Mouse (Mus musculus) liver, adult 2 months (tissue): ENCODE results near the gene Actg2. TPM values are rescaled to one million over a fixed set of nuclear protein-coding genes. Genes with fewer than 3 reads are reported as not detected.

Experiments
- DNase-seq: peaks from one replicate; pipeline ENCODE4 v3.0.0-alpha.2; 2011; ENCODE audit warnings: low read depth, low spot score; ENCODE audit errors: extremely low read depth
- H3K27ac ChIP-seq: fragments of 200-500 bp; replicated peaks from 2 replicates; pipeline ENCODE4 v1.5.1; 2012; ENCODE audit warnings: low read depth, mild to moderate bottlenecking, control low read depth, inconsistent platforms, low read length; ENCODE audit not compliant: insufficient read depth
- H3K27me3 ChIP-seq: fragments of 200-500 bp; 2 replicates; pipeline ENCODE4 v1.6.1; 2012; ENCODE audit warnings: mild to moderate bottlenecking, moderate library complexity, low read length, inconsistent platforms; ENCODE audit not compliant: control insufficient read depth, insufficient read depth
- H3K36me3 ChIP-seq: fragments of 200-500 bp; 2 replicates; pipeline ENCODE4 v1.6.1; 2012; ENCODE audit warnings: low read length, inconsistent platforms; ENCODE audit not compliant: control insufficient read depth, insufficient read depth
- H3K4me1 ChIP-seq: fragments of 200-500 bp; 2 replicates; pipeline ENCODE4 v1.6.1; 2011; ENCODE audit warnings: low read length; ENCODE audit not compliant: control insufficient read depth, insufficient read depth
- H3K4me3 ChIP-seq: fragments of 200-500 bp; 2 replicates; pipeline ENCODE4 v1.5.1; 2011; ENCODE audit warnings: low read depth, mild to moderate bottlenecking, control low read depth, low read length, moderate library complexity; ENCODE audit not compliant: insufficient read depth
- H3K79me2 ChIP-seq: fragments of 200-500 bp; 2 replicates; pipeline ENCODE4 v1.6.1; 2012; ENCODE audit warnings: inconsistent platforms, mild to moderate bottlenecking, low read length, moderate library complexity; ENCODE audit not compliant: control insufficient read depth, insufficient read depth
- H3K9ac ChIP-seq: fragments of 200-500 bp; 2 replicates; pipeline ENCODE4 v1.6.1; 2012; ENCODE audit warnings: low read depth, mild to moderate bottlenecking, control low read depth, inconsistent platforms, low read length
- CTCF ChIP-seq: fragments of 200-500 bp; IDR thresholded peaks from 2 replicates; pipeline ENCODE4 v1.5.1; 2011; ENCODE audit warnings: low read depth, low read length, control low read depth
- POLR2A ChIP-seq: fragments of 200-500 bp; IDR thresholded peaks from 2 replicates; pipeline ENCODE4 v1.6.1; 2011; ENCODE audit warnings: low read length, control low read depth; ENCODE audit not compliant: insufficient read depth; ENCODE audit errors: extremely low read depth
- WGBS: fragments of 180-500 bp; shearing (Covaris S2); methylation state at CpG from one replicate; pipeline ENCODE4 v1.1.7; 2018; 5-methylcytosine and 5-hydroxymethylcytosine counted together
- polyA plus RNA-seq: library from polyadenylated mRNA; depleted of rRNA; stranded (reverse); fragments of >200 nt; gene quantifications from 2 replicates; pipeline ENCODE4 v1.2.3, GENCODE M21; 2012
- total RNA-seq: library from RNA; depleted of rRNA; stranded (reverse); fragments of >200 nt; gene quantifications from 2 replicates; pipeline ENCODE4 v1.2.3, GENCODE M21; 2014

Actg2 gene
- total and polyA plus RNA-seq, 2 experiments, result 0.28 to 1.1 TPM

DNA sequence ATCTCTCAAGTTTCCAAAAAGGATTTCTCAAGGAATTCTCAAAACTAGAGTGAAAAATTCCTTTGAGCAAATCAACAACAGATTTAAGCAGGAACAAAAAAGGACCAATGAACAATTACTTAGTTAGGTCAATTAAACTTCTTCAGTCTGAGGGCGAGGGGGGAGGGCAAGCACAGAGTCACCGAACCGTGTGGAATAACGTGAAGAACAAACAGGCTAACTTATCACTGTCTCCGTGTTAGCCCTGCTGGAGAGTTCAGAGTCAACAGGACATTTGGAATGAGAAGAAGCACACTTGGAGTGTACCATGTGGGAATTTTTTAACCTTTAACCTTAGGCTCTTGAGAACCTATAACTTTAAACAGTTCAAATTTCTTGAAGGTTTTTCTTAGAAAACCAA lies 12.3 kb upstream of the Actg2 start:
- no peaks in the 10 kb centered on the region for H3K4me1 ChIP-seq
- no peaks in the 10 kb centered on the region for H3K79me2 ChIP-seq
- WGBS, result 69% methylated on average over 5 of the region's 5 CpGs
- no peak overlapping the region for H3K27ac ChIP-seq
- no peak overlapping the region for H3K9ac ChIP-seq
- no peak for DNase-seq
- no peak overlapping the region for H3K4me3 ChIP-seq
- H3K36me3 ChIP-seq, result peaks cover 15% of the 10 kb centered on the region
- no peaks in the 10 kb centered on the region for H3K27me3 ChIP-seq
- no peak for TF ChIP-seq POLR2A
- TF ChIP-seq CTCF, result no peak

DNA sequence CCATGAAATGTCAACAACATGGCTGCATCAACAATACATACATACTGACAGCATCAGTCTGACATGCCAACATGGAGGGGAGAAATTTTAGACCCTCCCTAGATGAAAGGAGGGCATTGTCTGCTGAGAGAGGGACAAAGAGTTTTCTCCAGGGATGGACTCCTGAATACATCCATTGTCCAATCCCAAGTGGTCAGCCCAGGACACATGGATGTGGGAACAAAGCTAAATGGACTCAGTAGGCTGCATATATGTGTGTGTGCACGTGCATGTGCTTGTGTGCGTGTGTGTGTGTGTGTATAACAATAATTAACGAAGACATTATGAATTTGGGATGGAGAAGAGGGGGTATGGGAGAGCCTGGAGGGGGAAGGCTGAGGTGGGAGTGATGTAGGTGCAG lies 9.7 kb upstream of the Actg2 start:
- peaks cover 11% of the 10 kb centered on the region for H3K36me3 ChIP-seq
- H3K4me3 ChIP-seq, result no peak overlapping the region
- no peak for DNase-seq
- 94% methylated on average over 3 of the region's 3 CpGs for WGBS
- H3K9ac ChIP-seq, result no peak overlapping the region
- no peak overlapping the region for H3K27ac ChIP-seq
- no peaks in the 10 kb centered on the region for H3K27me3 ChIP-seq
- H3K79me2 ChIP-seq, result no peaks in the 10 kb centered on the region
- TF ChIP-seq CTCF (no peak), POLR2A (no peak)
- no peaks in the 10 kb centered on the region for H3K4me1 ChIP-seq

- Histone ChIP-seq H3K27me3 (no peaks in the 10 kb centered on the region), H3K36me3 (peaks cover 11% of the 10 kb centered on the region), H3K9ac (no peak overlapping the region), H3K27ac (no peak overlapping the region), H3K79me2 (no peaks in the 10 kb centered on the region), H3K4me3 (no peak overlapping the region), H3K4me1 (no peaks in the 10 kb centered on the region)
- WGBS, result 78% methylated on average over 11 of the region's 11 CpGs
- no peak for TF ChIP-seq CTCF
- TF ChIP-seq POLR2A, result no peak
- no peak for DNase-seq
Measured at GRCm38 (mm10) chr6:83541756-83542456, 5.8 kb upstream of the Actg2 start.

DNA sequence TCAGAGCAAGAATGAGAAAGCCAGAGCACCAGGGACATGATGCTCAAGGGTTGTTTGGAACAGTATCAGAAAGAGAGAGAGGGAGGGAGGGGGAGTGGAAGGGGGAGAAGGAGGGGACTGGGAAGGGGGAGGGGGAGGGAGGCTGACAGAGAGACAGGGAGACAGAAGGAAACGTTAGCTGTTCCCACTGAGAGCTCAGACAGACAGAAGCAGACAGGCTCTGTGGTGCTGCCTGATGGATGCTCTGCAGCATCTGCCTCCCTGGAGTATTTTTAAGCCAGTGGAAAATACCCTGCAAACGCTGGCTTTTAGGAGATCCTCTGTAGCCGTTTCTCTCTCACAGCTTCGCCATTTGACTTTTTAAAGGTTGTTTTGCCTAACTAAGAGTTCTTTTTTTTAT lies 4.0 kb upstream of the Actg2 start:
- Histone ChIP-seq H3K79me2 (no peaks in the 10 kb centered on the region), H3K9ac (no peak overlapping the region), H3K27ac (no peak overlapping the region), H3K4me1 (no peaks in the 10 kb centered on the region), H3K27me3 (no peaks in the 10 kb centered on the region), H3K36me3 (peaks cover 7% of the 10 kb centered on the region; the same call in 1 of the 2 replicates), H3K4me3 (no peak overlapping the region)
- 54% methylated on average over 4 of the region's 4 CpGs for WGBS
- no peak for TF ChIP-seq POLR2A
- no peak for TF ChIP-seq CTCF
- DNase-seq, result no peak

DNA sequence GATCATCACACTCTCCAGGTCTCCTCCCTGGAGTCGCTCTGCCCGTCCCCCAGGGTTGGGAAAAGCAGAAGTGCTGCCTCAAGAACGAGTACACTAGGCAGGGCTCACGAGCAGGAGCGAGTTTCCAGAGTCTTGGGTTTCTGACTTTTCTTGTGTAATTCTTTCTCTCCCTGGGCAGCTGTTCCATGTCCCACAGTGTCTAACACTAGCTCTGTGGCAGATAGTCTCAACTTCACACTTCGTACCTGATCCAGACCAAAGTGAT lies 662 bp upstream of the Actg2 start:
- 57% methylated on average over 6 of the region's 6 CpGs for WGBS

DNA sequence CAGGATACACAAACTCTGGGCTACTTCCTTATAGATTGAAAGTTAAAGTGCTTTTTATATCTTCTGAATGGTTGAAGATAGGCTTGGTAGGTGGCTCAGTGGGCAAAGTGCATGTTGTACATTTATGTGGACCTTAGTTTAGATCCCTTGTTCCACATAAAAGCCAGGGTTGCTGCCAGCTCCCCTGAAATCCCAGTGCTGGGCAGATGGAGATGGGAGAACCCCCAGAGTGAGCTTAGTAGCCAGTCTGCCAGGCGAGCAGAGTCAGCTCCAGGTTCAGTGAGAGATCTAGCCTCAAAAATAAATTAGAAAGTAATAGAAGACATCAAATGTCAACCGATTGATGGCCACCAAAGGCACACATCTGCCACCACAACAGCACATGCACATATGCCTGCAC lies 3.5 kb downstream of the Actg2 start:
- Histone ChIP-seq H3K4me3 (no peak overlapping the region), H3K27me3 (no peaks in the 10 kb centered on the region), H3K27ac (no peak overlapping the region), H3K9ac (no peak overlapping the region), H3K4me1 (no peaks in the 10 kb centered on the region), H3K36me3 (no peaks in the 10 kb centered on the region), H3K79me2 (no peaks in the 10 kb centered on the region)
- TF ChIP-seq POLR2A (no peak), CTCF (no peak)
- 74% methylated on average over 2 of the region's 2 CpGs for WGBS
- DNase-seq, result no peak

More for the DNA sequence above, 662 bp upstream of the Actg2 start:
- DNase-seq, result no peak
- no peak overlapping the region for H3K27ac ChIP-seq
- no peaks in the 10 kb centered on the region for H3K79me2 ChIP-seq
- H3K27me3 ChIP-seq, result no peaks in the 10 kb centered on the region
- H3K4me3 ChIP-seq, result no peak overlapping the region
- H3K36me3 ChIP-seq, result no peaks in the 10 kb centered on the region
- TF ChIP-seq POLR2A, result no peak
- TF ChIP-seq CTCF, result no peak
- no peaks in the 10 kb centered on the region for H3K4me1 ChIP-seq
- H3K9ac ChIP-seq, result no peak overlapping the region
